Mouse (Mus musculus) sigmoid colon, adult 10 weeks (tissue): ENCODE measurements around the gene 9230112D13Rik. TPM values are rescaled to one million over a fixed set of nuclear protein-coding genes. Genes with fewer than 3 reads are reported as not detected.

ENCODE experiments used
- polyA plus RNA-seq: library from polyadenylated mRNA; stranded (reverse); fragments of 350-450 nt; fragmentation: Illumina TruSeq; extraction: RNeasy Lipid Tissue Mini Kit (QIAGEN cat#74804); gene quantifications from one replicate; pipeline ENCODE4 v1.2.3, GENCODE M21; 2014; ENCODE audit warnings: low read depth, low replicate concordance

9230112D13Rik gene
- polyA plus RNA-seq, result not detected

GRCm38 (mm10) chr14:34522701-34523100 lies at the start of gene 9230112D13Rik:
Gene 9230112D13Rik (minus strand): TSS chr14:34522801.

GRCm38 (mm10) chr14:34503325-34503647 lies 19.3 kb downstream of the 9230112D13Rik start, which contains the start of gene Bmpr1a:
Gene Bmpr1a (minus strand): TSS chr14:34503341.

Other genes starting within 250 kb of the 9230112D13Rik start
- 12.7 TPM for gene Shld2, start 212.3 kb downstream of the 9230112D13Rik start, polyA plus RNA-seq
- 189 TPM for gene Glud1, start 212.1 kb downstream of the 9230112D13Rik start, polyA plus RNA-seq
- gene Fam25c, start 167.4 kb downstream of the 9230112D13Rik start, polyA plus RNA-seq, result not detected
- gene Sncg, start 148.0 kb downstream of the 9230112D13Rik start, polyA plus RNA-seq, result not detected
- 3.5 TPM for gene Mmrn2, start 147.3 kb downstream of the 9230112D13Rik start, polyA plus RNA-seq
- 175 TPM for gene Bmpr1a, start 19.5 kb downstream of the 9230112D13Rik start, polyA plus RNA-seq
- 15.9 TPM for gene Ldb3, start 65.9 kb upstream of the 9230112D13Rik start, polyA plus RNA-seq
- gene Opn4, start 77.3 kb upstream of the 9230112D13Rik start, polyA plus RNA-seq, result not detected
- 158 TPM for gene Wapl, start 151.1 kb upstream of the 9230112D13Rik start, polyA plus RNA-seq